Mouse (Mus musculus) heart, adult 2 months (tissue): ENCODE measurements around the gene Bfsp2. TPM values are rescaled to one million over a fixed set of nuclear protein-coding genes. Genes with fewer than 3 reads are reported as not detected.

ENCODE experiments used
- DNase-seq, 2 experiments: peaks; one replicate each; pipeline ENCODE4 v3.0.0; 2021
- H3K27ac ChIP-seq: fragments of 200-600 bp; 2 replicates; pipeline ENCODE4 v1.8.1; 2022
- H3K27me3 ChIP-seq: fragments of 200-500 bp; 2 replicates; pipeline ENCODE4 v1.6.1; 2012; ENCODE audit warnings: mild to moderate bottlenecking, low read length, inconsistent platforms, mixed read lengths; ENCODE audit not compliant: control insufficient read depth, insufficient read depth
- H3K36me3 ChIP-seq: fragments of 200-500 bp; 2 replicates; pipeline ENCODE4 v1.6.1; 2012; ENCODE audit warnings: low read length, inconsistent platforms; ENCODE audit not compliant: control insufficient read depth, insufficient read depth
- H3K4me1 ChIP-seq: fragments of 200-500 bp; 2 replicates; pipeline ENCODE4 v1.6.1; 2011; ENCODE audit warnings: low read length; ENCODE audit not compliant: control insufficient read depth, insufficient read depth
- H3K4me3 ChIP-seq: fragments of 200-600 bp; 2 replicates; pipeline ENCODE4 v1.8.1; 2022
- H3K79me2 ChIP-seq: fragments of 200-500 bp; replicated peaks from 2 replicates; pipeline ENCODE4 v1.6.1; 2012; ENCODE audit warnings: mild to moderate bottlenecking, inconsistent platforms, low read length, moderate library complexity, mixed read lengths; ENCODE audit not compliant: control insufficient read depth, insufficient read depth
- H3K9ac ChIP-seq: fragments of 200-500 bp; 2 replicates; pipeline ENCODE4 v1.6.1; 2012; ENCODE audit warnings: low read depth, mild to moderate bottlenecking, control low read depth, inconsistent platforms, low read length, mixed read lengths
- CTCF ChIP-seq: fragments of 200-600 bp; IDR thresholded peaks from 2 replicates; pipeline ENCODE4 v1.8.1; 2022; ENCODE audit warnings: antibody characterized with exemption, mild to moderate bottlenecking, moderate library complexity
- EP300 ChIP-seq: fragments of 200-500 bp; IDR thresholded peaks from 2 replicates; pipeline ENCODE4 v1.6.1; 2011; ENCODE audit warnings: low read depth, low read length, control low read depth; ENCODE audit not compliant: insufficient read depth
- POLR2A ChIP-seq: fragments of 200-500 bp; IDR thresholded peaks from 2 replicates; pipeline ENCODE4 v1.6.1; 2011; ENCODE audit warnings: mild to moderate bottlenecking, low read depth, low read length, control low read depth; ENCODE audit not compliant: insufficient read depth
- WGBS: fragments of 180-500 bp; shearing (Covaris S2); methylation state at CpG from one replicate; pipeline ENCODE4 v1.1.7; 2018; 5-methylcytosine and 5-hydroxymethylcytosine counted together
- intact Hi-C: fragments of 180-260 bp; cut with DNase I; formaldehyde crosslinking; loops from one replicate; pipeline ENCODE4 v1.15.1; 2025
- long read RNA-seq: library from polyadenylated mRNA; stranded (forward); transcript quantifications from one replicate; pipeline ENCODE4 v2.0.0, GENCODE M21; 2021
- polyA plus RNA-seq: library from polyadenylated mRNA; depleted of rRNA; stranded (reverse); fragments of >200 nt; gene quantifications from 2 replicates; pipeline ENCODE4 v1.2.3, GENCODE M21; 2012; rRNA removed
- total RNA-seq, 2 experiments: library from RNA; stranded (reverse); gene quantifications; 2 replicates each; pipeline ENCODE4 v1.2.3; 2021

The Bfsp2 gene
- total RNA-seq (under 1 TPM; 0.52 to 0.99 TPM), polyA plus RNA-seq (0.31 TPM in 1 of 2 replicates, not detected in the other)
- long read RNA-seq, partial matches to known transcripts: 0 of 1 reads
- long read RNA-seq, other reads (novel, unspliced or antisense): 1 of 1 reads

- TF ChIP-seq EP300 (no peak), CTCF (no peak), POLR2A (no peak)
- intact Hi-C loops: loop anchor here (10.0 kb wide), 1 partner anchor 595 kb away; no protein-coding TSS in a partner anchor
- Histone ChIP-seq H3K27ac (no peak within 1 kb of the TSS), H3K4me3 (no peak within 1 kb of the TSS), H3K4me1 (peaks cover 1% of the 10 kb centered on the region), H3K27me3 (no peaks in the 10 kb centered on the region), H3K9ac (no peak within 1 kb of the TSS), H3K36me3 (no peaks in the 10 kb centered on the region), H3K79me2 (no peaks in the 10 kb centered on the region)
- 80% methylated on average over 9 of the region's 9 CpGs for WGBS
- no peak for DNase-seq
Observed at GRCm38 (mm10) chr9:103480044-103480576, at the start of gene Bfsp2. Gene Bfsp2, minus strand, starts transcription at chr9:103480420.

DNA sequence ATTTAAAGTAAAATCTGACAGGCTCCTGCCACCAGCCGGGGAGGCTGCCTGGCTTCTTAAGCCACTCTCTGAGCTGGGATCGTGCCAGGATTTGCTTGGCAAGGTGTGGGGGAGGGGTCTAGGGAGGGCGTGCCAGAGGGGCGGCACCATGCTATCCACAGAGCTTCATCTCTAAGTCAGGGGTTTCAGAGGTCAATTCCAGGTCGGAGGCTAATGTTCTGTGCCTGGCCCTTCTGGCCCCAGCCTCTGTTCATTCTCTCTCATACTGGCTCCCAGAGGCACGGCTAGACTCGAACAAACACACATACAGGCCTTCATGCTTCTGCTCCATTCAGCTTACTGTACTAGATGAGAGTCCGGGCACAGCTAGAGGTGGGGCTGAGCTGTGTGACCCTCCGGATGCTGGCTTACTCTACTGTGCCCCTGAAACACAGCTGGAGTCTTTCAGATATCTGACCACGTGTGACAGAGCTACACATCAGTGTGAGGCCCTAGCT, 44.9 kb upstream of the Bfsp2 start:
- Histone ChIP-seq H3K4me1 (no peaks in the 10 kb centered on the region), H3K9ac (no peak overlapping the region), H3K4me3 (no peak overlapping the region), H3K27me3 (no peaks in the 10 kb centered on the region), H3K79me2 (no peaks in the 10 kb centered on the region), H3K27ac (no peak overlapping the region), H3K36me3 (no peaks in the 10 kb centered on the region)
- WGBS: 45% methylated on average over 10 of the region's 10 CpGs
- intact Hi-C loops: no loop called here
- no peak for DNase-seq
- TF ChIP-seq EP300: no peak

- Histone ChIP-seq H3K9ac (no peak overlapping the region), H3K79me2 (no peaks in the 10 kb centered on the region), H3K36me3 (no peaks in the 10 kb centered on the region), H3K27me3 (no peaks in the 10 kb centered on the region), H3K27ac (no peak overlapping the region), H3K4me1 (no peaks in the 10 kb centered on the region), H3K4me3 (no peak overlapping the region)
- intact Hi-C loops: no loop called here
- no peak for DNase-seq
- TF ChIP-seq CTCF: no peak
- TF ChIP-seq EP300: no peak
- WGBS: 62% methylated on average over 5 of the region's 5 CpGs
Observed at GRCm38 (mm10) chr9:103524600-103524999, 44.4 kb upstream of the Bfsp2 start.

DNA sequence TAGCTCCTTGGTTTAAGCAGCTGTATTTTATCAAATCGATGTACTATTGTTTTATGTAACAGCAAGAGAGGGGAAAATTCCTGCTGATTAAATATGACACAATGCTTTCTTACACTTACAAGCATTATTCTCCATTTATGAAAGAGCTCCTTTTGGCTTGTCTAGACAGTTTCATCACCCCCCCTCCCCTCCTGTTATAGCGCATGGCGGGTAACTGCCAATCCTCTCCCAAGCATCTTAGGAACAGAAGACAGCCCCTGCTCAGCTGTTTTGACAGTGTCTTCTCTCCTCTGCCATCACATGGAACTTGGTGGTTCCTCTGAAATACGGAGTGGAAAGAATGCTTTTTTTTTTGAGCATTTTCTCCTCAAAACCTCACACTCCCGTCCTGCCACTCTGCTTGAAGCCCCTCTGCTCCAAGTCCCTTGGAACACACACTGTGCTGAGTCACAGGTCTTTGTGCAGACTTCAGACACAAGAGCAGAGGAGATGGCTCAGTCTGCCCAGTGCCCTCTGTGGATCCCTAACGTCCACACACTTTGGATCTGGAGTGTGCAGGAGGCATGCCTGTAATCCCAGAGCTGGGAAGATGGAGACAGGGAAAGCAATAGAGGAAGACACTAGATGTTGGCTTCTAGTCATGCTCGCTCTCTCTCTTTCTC, 43.7 kb upstream of the Bfsp2 start:
- H3K4me1 ChIP-seq: no peaks in the 10 kb centered on the region
- H3K9ac ChIP-seq: no peak overlapping the region
- no peak for DNase-seq
- TF ChIP-seq POLR2A: no peak
- no peak for TF ChIP-seq EP300
- TF ChIP-seq CTCF: no peak
- no peak overlapping the region for H3K27ac ChIP-seq
- intact Hi-C loops: no loop called here
- no peaks in the 10 kb centered on the region for H3K79me2 ChIP-seq
- WGBS: 65% methylated on average over 7 of the region's 7 CpGs
- H3K36me3 ChIP-seq: no peaks in the 10 kb centered on the region
- H3K27me3 ChIP-seq: no peaks in the 10 kb centered on the region
- no peak overlapping the region for H3K4me3 ChIP-seq

- no peak for DNase-seq
- 78% methylated on average over 6 of the region's 6 CpGs for WGBS
- Histone ChIP-seq H3K27me3 (no peaks in the 10 kb centered on the region), H3K36me3 (no peaks in the 10 kb centered on the region), H3K4me1 (no peaks in the 10 kb centered on the region), H3K79me2 (no peaks in the 10 kb centered on the region), H3K27ac (no peak overlapping the region), H3K9ac (no peak overlapping the region), H3K4me3 (no peak overlapping the region)
- intact Hi-C loops: no loop called here
- no peak for TF ChIP-seq CTCF
- no peak for TF ChIP-seq EP300
- no peak for TF ChIP-seq POLR2A
Observed at GRCm38 (mm10) chr9:103523008-103523407, 42.8 kb upstream of the Bfsp2 start.

GRCm38 (mm10) chr9:103513884-103514283, 33.7 kb upstream of the Bfsp2 start:
- Histone ChIP-seq H3K4me1 (no peaks in the 10 kb centered on the region), H3K9ac (no peak overlapping the region), H3K4me3 (no peak overlapping the region), H3K27ac (no peak overlapping the region), H3K27me3 (no peaks in the 10 kb centered on the region), H3K79me2 (no peaks in the 10 kb centered on the region), H3K36me3 (no peaks in the 10 kb centered on the region)
- no peak for DNase-seq
- 70% methylated on average over 2 of the region's 2 CpGs for WGBS
- intact Hi-C loops: no loop called here
- TF ChIP-seq EP300 (no peak), POLR2A (no peak), CTCF (no peak)
